In genomic region chr10:53688533-53688932, GRCm38 (mm10) we compare ENCODE assay signal across 21 mouse cellular contexts. TPM values are rescaled to one million over a fixed set of nuclear protein-coding genes. Genes with fewer than 3 reads are reported as not detected.
DNase-seq lines count a peak whose midpoint lies in the region; ATAC-seq and TF ChIP-seq lines count a peak whose summit lies in the region.
"Had no signal": no experiment of that assay in that cellular context is flagged by ENCODE, and none has a peak within 500 bp of the region (broad histone marks: within the 10 kb centered on the region; RNA-seq: fewer than 3 reads in every experiment).

No protein-coding gene starts in this region.

- no peak overlapping the region for H3K4me3 ChIP-seq in embryonic facial prominence, embryonic 11.5 days (ENCODE audit: low read depth, low read length)
- H3K4me3 ChIP-seq in embryonic facial prominence, embryonic 10.5 days: no peak overlapping the region
- no peak overlapping the region for H3K4me3 ChIP-seq in kidney, embryonic 14.5 days (ENCODE audit: low read length)
- H3K4me3 ChIP-seq in neural tube, embryonic 12.5 days: no peak overlapping the region
- H3K4me3 ChIP-seq in limb, embryonic 10.5 days: no peak overlapping the region
- H3K4me3 ChIP-seq in gastrocnemius, adult 2 months: no peak overlapping the region
- H3K4me3 ChIP-seq: embryonic facial prominence, embryonic 13.5 days had no signal

- 0 out of 2 replicates have a peak, but pooled peaks have one; percentile 48 for ATAC-seq in embryonic facial prominence, embryonic 11.5 days (replicated peaks; ENCODE audit: insufficient number of reproducible peaks, low FRiP score, low TSS enrichment, low read depth)
- ATAC-seq in kidney, embryonic 14.5 days (ENCODE audit: low FRiP score, low TSS enrichment): peak; percentile 82; the same call in 1 of the 2 replicates
- ATAC-seq in neural tube, embryonic 12.5 days (ENCODE audit: low FRiP score, low read depth): 0 out of 2 replicates have a peak, but pooled peaks have one; percentile 67
- ATAC-seq: CD4-positive, CD25-positive, alpha-beta regulatory T cell, adult 4 months; forebrain, embryonic 14.5 days had no signal

- no peaks in the 10 kb centered on the region for H3K9me3 ChIP-seq in embryonic facial prominence, embryonic 11.5 days (replicated peaks; ENCODE audit: control insufficient read depth, low read length)
- no peaks in the 10 kb centered on the region for H3K9me3 ChIP-seq in embryonic facial prominence, embryonic 10.5 days
- no peaks in the 10 kb centered on the region for H3K9me3 ChIP-seq in kidney, embryonic 14.5 days (ENCODE audit: control insufficient read depth, low read length)
- H3K9me3 ChIP-seq in neural tube, embryonic 12.5 days: no peaks in the 10 kb centered on the region
- no peaks in the 10 kb centered on the region for H3K9me3 ChIP-seq in limb, embryonic 10.5 days (replicated peaks)
- H3K9me3 ChIP-seq: embryonic facial prominence, embryonic 13.5 days; G1E had no signal

- H3K4me2 ChIP-seq in embryonic facial prominence, embryonic 11.5 days (ENCODE audit: low read depth, low read length): no peak overlapping the region
- H3K4me2 ChIP-seq in kidney, embryonic 14.5 days (replicated peaks; ENCODE audit: low read depth, low read length): no peak overlapping the region
- no peak overlapping the region for H3K4me2 ChIP-seq in neural tube, embryonic 12.5 days (replicated peaks)
- H3K4me2 ChIP-seq: embryonic facial prominence, embryonic 13.5 days had no signal

- TF ChIP-seq CTCF in gastrocnemius, adult 2 months (IDR thresholded peaks at IDR 0.05): no peak

- DNase-seq in embryonic facial prominence, embryonic 11.5 days (ENCODE audit: low spot score): no peak
- DNase-seq in embryonic facial prominence, embryonic 10.5 days (ENCODE audit: low spot score): no peak
- no peak for DNase-seq in kidney, adult 9 months
- no peak for DNase-seq in neural tube, embryonic 10.5 days (ENCODE audit: extremely low spot score, low spot score)
- DNase-seq in limb, embryonic 10.5 days (ENCODE audit: low spot score): no peak
- DNase-seq in gastrocnemius, adult 2 months: no peak
- DNase-seq: adrenal gland, adult 8-10 months; adrenal gland, postnatal 36 days; B cell, adult 2 months; cerebellum, adult 2 months; cerebellum, postnatal 10 days; gastrocnemius, postnatal 36 days; heart, adult 11 months; heart, postnatal 10 days; heart, postnatal 4 days had no signal

- H3K27ac ChIP-seq in embryonic facial prominence, embryonic 11.5 days (replicated peaks; ENCODE audit: low read depth, low read length): no peak overlapping the region
- no peak overlapping the region for H3K27ac ChIP-seq in embryonic facial prominence, embryonic 10.5 days (replicated peaks)
- H3K27ac ChIP-seq in kidney, embryonic 14.5 days (ENCODE audit: low read depth, low read length): no peak overlapping the region
- no peak overlapping the region for H3K27ac ChIP-seq in neural tube, embryonic 12.5 days
- no peak overlapping the region for H3K27ac ChIP-seq in limb, embryonic 10.5 days
- no peak overlapping the region for H3K27ac ChIP-seq in gastrocnemius, adult 2 months
- H3K27ac ChIP-seq: embryonic facial prominence, embryonic 13.5 days had no signal

- intact Hi-C loops in gastrocnemius, adult 2 months (cut with DNase I): no loop called here

- H3K36me3 ChIP-seq in embryonic facial prominence, embryonic 11.5 days (replicated peaks; ENCODE audit: control insufficient read depth, insufficient read depth, low read depth, low read length): no peaks in the 10 kb centered on the region
- H3K36me3 ChIP-seq in embryonic facial prominence, embryonic 10.5 days (replicated peaks): no peaks in the 10 kb centered on the region
- H3K36me3 ChIP-seq in kidney, embryonic 14.5 days (ENCODE audit: control insufficient read depth, insufficient read depth, low read length): no peaks in the 10 kb centered on the region
- H3K36me3 ChIP-seq in neural tube, embryonic 12.5 days: no peaks in the 10 kb centered on the region
- no peaks in the 10 kb centered on the region for H3K36me3 ChIP-seq in limb, embryonic 10.5 days
- H3K36me3 ChIP-seq: embryonic facial prominence, embryonic 13.5 days; G1E had no signal

- H3K27me3 ChIP-seq in embryonic facial prominence, embryonic 11.5 days (ENCODE audit: control insufficient read depth, insufficient read depth, low read length): no peaks in the 10 kb centered on the region
- H3K27me3 ChIP-seq in embryonic facial prominence, embryonic 10.5 days (replicated peaks; ENCODE audit: low read depth, poor library complexity, severe bottlenecking): no peaks in the 10 kb centered on the region
- H3K27me3 ChIP-seq in kidney, embryonic 14.5 days (ENCODE audit: control insufficient read depth, insufficient read depth, low read length): no peaks in the 10 kb centered on the region
- H3K27me3 ChIP-seq in neural tube, embryonic 12.5 days (replicated peaks): no peaks in the 10 kb centered on the region
- H3K27me3 ChIP-seq in limb, embryonic 10.5 days (ENCODE audit: low read depth, poor library complexity, severe bottlenecking): no peaks in the 10 kb centered on the region
- H3K27me3 ChIP-seq: embryonic facial prominence, embryonic 13.5 days had no signal

- 74% methylated on average over 1 of the region's 1 CpGs for WGBS in embryonic facial prominence, embryonic 11.5 days
- 72% methylated on average over 1 of the region's 1 CpGs for WGBS in embryonic facial prominence, embryonic 10.5 days
- 19% methylated on average over 1 of the region's 1 CpGs for WGBS in kidney, embryonic 14.5 days
- 58% methylated on average over 1 of the region's 1 CpGs for WGBS in neural tube, embryonic 12.5 days
- WGBS in limb, embryonic 10.5 days: 86% methylated on average over 1 of the region's 1 CpGs

- no peaks in the 10 kb centered on the region for H3K4me1 ChIP-seq in embryonic facial prominence, embryonic 11.5 days (ENCODE audit: control insufficient read depth, insufficient read depth, low read length)
- H3K4me1 ChIP-seq in embryonic facial prominence, embryonic 10.5 days: no peaks in the 10 kb centered on the region
- H3K4me1 ChIP-seq in kidney, embryonic 14.5 days (ENCODE audit: control insufficient read depth, insufficient read depth, low read length): no peaks in the 10 kb centered on the region
- H3K4me1 ChIP-seq in neural tube, embryonic 12.5 days: no peaks in the 10 kb centered on the region
- no peaks in the 10 kb centered on the region for H3K4me1 ChIP-seq in limb, embryonic 10.5 days
- H3K4me1 ChIP-seq: embryonic facial prominence, embryonic 13.5 days had no signal

- H3K9ac ChIP-seq in embryonic facial prominence, embryonic 11.5 days (replicated peaks; ENCODE audit: low read length): no peak overlapping the region
- H3K9ac ChIP-seq in kidney, embryonic 14.5 days (ENCODE audit: low read depth, low read length): no peak overlapping the region
- H3K9ac ChIP-seq in neural tube, embryonic 12.5 days: no peak overlapping the region
- H3K9ac ChIP-seq: embryonic facial prominence, embryonic 13.5 days had no signal

RNA-seq across cellular contexts. Expression of gene Mcm9, which starts 58.3 kb away (rescaled TPM):
- 16.2 and 18.2 TPM in 2 replicates for polyA plus RNA-seq in embryonic facial prominence, embryonic 11.5 days (2014; fragmentation: Nextera tagmentation; extraction: Ambion mirVana)
- polyA plus RNA-seq in embryonic facial prominence, embryonic 10.5 days (2016; fragmentation: Nextera tagmentation; extraction: Ambion mirVana): 13.5 and 14.1 TPM in 2 replicates
- 9.4 and 18.8 TPM in 2 replicates for polyA plus RNA-seq in kidney, embryonic 14.5 days (2014; fragmentation: Nextera tagmentation; extraction: Ambion mirVana)
- polyA plus RNA-seq in neural tube, embryonic 12.5 days (2016; fragmentation: Nextera tagmentation; extraction: Ambion mirVana): 11.9 and 13.4 TPM in 2 replicates
- polyA plus RNA-seq in limb, embryonic 10.5 days (2016; fragmentation: Nextera tagmentation; extraction: Ambion mirVana): 12.5 and 14.7 TPM in 2 replicates
- total RNA-seq in gastrocnemius, adult 2 months (2021): under 1 TPM; 0.89 to 0.92 TPM
